Mouse (Mus musculus) ES-CJ7 (cell line): ENCODE results near the gene Rbm48.

Experiments used
- DNase-seq: peaks from one replicate; pipeline ENCODE4 v3.0.0; 2011; ENCODE audit warnings: low read depth, low spot score

Gene Rbm48

DNA sequence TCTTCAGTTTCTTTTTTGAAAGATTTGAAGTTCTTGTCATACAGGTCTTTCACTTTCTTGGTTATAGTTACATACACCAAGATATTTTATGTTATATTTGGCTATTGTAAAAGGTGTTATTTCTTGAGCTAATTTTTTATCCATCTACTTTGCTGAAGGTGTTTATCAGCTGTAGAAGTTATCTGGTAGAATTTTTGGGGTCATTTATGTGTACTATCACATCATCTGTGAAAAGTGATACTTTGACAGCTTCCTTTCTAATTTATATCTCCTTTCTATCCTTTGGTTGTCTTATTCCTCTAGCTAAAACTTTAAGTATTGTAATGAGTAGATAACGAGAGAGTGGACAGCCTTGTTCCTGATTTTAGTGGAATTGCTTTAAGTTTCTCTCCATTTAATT, 44.9 kb downstream of the Rbm48 start:
- DNase-seq: no peak

DNA sequence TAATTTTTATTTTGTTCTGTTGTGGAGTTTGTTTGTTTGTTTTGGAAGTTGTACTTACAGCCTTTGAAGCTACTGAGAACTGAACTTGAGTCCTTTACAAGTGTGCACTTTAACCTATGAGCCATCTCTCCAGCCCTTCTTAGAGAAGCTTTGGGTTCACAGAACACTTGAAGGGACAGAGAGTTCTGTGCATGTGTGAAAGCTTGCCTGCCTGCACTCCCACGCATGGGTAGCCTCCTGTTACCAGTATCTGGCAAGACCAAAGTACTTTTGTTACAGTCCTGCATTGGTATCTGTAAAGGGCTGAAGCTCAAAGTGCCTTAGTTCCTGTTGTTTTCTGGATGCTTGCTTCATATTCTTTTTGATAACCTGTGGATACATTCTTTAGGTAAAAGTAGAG, 50.2 kb downstream of the Rbm48 start:
- DNase-seq: no peak

DNA sequence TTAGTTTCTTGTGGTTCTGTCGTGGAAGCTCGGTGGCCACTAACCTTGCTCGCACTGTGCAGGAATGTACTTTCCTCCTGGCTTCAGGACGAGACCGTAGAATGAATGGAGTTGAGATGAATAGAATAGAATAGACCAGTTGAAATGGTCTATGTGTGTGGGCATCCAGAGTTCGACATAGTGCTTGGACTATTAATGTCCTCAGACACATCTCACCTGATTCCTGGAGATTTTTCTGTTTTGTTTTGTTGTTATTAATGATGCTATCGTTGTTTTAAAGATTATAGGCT, 52.0 kb downstream of the Rbm48 start:
- DNase-seq: no peak

DNA sequence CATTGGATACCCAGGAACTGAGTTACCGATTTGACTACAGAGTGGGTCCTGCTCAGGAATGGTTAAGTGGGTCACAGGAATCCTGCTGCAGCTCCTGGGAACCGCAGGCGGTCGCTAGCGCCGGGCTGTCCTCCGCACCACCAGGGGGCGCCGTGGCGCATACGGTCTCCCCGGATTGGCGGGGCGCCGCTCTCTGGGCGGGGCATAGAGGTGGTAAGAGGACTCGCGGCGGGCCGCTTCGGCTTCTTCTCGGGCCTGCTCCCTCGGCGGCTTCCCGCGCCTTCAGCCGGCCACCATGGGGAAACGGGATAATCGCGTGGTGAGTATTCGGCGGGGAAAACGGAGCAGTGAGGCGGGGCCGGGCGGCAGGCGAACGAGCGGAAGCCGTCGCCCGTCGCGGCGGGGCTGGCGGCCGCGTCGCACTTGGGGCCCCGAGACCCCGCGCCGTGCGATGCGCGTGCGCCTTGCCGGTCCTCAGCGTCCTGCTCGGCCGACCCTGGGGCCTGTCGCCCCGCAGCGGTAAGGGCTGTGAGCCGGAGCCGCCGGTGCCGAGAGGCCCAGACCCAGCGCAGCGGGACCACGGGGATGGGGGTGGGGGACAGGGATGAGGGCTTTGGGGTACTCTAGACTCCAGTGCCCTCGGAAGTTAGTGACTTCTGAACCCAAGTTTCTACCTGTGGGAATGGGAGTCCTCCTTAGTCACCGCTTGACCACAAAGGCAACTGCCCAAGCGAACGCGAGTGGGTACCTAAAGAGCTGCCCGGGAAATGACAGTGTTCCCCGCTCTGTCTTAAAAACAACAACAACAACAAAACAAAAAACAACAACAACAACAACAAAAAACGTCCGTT, 52.5 kb downstream of the Rbm48 start, which contains the start of gene Fam133b:
Gene Fam133b, plus strand, starts transcription at position 205 of the 851 bp plus-strand sequence.
- DNase-seq: peak; percentile 94

DNA sequence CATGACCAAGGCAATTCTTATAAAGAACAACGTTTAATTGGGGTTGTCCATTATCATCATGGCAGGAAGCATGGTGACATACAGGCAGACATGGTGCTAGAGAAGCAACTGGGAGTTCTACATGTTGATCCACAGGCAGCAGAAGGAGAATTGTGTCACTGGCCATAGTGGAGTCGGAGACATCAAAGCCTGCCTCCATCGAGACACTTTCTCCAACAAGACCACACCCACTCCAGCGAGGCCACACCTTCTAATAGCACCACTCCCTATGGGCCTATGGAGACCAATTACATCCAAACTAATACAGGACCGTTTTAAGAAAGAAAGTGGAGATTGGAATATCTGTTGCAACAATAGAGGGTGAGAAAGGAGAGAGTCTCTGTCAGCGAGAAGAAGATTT, 54.5 kb downstream of the Rbm48 start:
- peak; percentile 28 for DNase-seq

DNA sequence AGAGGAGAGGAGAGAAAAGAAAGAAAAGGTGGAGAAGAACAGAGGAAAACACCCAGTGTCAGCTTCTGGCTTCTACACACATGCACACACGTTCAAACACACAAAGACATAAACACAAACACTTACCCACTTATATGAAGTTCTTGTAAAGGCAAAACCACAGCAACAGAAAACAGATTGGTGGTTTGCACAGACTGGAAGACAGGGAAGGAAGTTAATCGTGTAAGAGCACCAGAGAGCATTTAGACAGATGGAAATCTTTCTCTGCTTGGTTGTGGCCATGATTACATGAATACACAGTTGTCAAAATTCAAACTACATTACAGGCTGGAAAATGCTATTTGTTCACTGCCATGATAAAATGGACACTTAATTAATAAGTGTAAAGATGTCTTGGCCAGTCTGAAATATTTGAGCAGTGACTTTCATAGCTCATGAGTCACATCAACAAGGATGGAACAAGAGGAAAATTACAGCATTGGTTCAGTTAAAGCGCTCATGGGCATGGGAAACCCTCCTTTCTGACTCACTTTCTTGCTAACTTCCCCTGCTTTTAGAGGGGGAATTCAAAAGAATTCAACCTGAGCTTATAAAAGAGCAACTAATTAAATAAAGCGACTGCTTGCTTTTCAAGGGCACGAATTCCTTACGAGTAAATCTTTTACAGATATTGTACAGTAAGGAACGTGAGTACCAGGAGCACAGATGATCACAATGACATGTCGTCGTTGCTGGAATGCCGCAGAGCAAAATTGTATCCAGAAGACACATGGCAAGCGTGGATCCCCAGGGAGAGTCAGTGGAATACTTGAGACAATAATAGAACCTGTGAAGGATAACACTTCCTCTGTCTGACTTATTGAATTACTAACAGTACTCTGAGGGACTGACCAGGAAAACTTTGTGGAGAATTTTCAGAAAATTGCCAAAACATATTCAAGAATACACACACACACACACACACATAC, 57.6 kb downstream of the Rbm48 start:
- DNase-seq: no peak

DNA sequence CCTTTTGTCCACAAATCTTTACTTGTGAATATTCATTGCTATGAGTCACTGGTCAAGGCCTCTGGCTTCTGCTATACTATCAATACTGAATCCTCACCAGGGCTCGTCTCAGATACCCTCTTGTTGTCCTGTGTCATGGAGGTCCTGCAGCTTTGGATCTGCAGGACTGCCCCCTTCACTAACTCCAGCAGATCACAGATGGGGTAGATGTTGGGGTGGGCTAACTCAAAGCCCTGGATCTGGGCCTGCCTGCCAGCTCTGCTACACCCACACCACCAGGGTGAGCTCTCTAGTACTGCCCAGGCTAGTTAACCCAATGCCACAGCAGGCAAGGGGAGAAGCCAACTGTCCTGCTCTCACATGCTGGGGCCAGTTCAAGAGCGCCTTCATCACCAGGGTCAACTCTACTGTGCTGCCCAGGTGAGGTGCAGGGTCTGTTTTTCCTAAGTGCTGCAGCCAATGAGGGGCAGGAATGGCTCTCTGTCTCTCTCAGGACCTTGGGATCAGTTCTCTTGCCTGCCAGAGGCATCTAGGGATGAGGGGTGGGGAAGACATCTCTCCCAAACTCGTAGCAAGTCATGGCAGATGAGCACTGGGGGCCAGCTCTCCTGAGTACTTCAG, 59.7 kb downstream of the Rbm48 start:
- DNase-seq: no peak
